Mouse (Mus musculus) retina, embryonic 14.5 days (tissue): ENCODE results near the gene Mpzl1.
"Not testable (repeated sequence)": the region's sequence is repeated elsewhere in the genome, so short reads cannot be mapped to it uniquely, and the experiment has no call there.

ENCODE experiments used
- DNase-seq: peaks from one replicate; pipeline ENCODE4 v3.0.0-alpha.2; 2015; ENCODE audit warnings: low spot score

Mpzl1 gene

GRCm38 (mm10) chr1:165634151-165634884, at the start of gene Mpzl1:
TSS of gene Mpzl1 (minus strand) at chr1:165634538.
- peak; percentile 98 for DNase-seq

- no peak for DNase-seq
Observed at GRCm38 (mm10) chr1:165682056-165682853, 47.9 kb upstream of the Mpzl1 start.

- DNase-seq, result no peak
Observed at GRCm38 (mm10) chr1:165681045-165681794, 46.9 kb upstream of the Mpzl1 start.

- DNase-seq, result not testable (repeated sequence)
Observed at GRCm38 (mm10) chr1:165680086-165680485, 45.7 kb upstream of the Mpzl1 start.

- DNase-seq, result no peak
Observed at GRCm38 (mm10) chr1:165679618-165679997, 45.3 kb upstream of the Mpzl1 start.

- no peak for DNase-seq
Observed at GRCm38 (mm10) chr1:165678861-165679617, 44.7 kb upstream of the Mpzl1 start.

GRCm38 (mm10) chr1:165677558-165677957, 43.2 kb upstream of the Mpzl1 start:
- no peak for DNase-seq

- no peak for DNase-seq
Observed at GRCm38 (mm10) chr1:165676993-165677392, 42.7 kb upstream of the Mpzl1 start.

GRCm38 (mm10) chr1:165675167-165675566, 40.8 kb upstream of the Mpzl1 start:
- DNase-seq, result no peak

GRCm38 (mm10) chr1:165672355-165672754, 38.0 kb upstream of the Mpzl1 start:
- no peak for DNase-seq

- DNase-seq, result no peak
Observed at GRCm38 (mm10) chr1:165670056-165670455, 35.7 kb upstream of the Mpzl1 start.

GRCm38 (mm10) chr1:165668904-165669303, 34.6 kb upstream of the Mpzl1 start:
- DNase-seq, result no peak

- DNase-seq, result no peak
Observed at GRCm38 (mm10) chr1:165667380-165667779, 33.0 kb upstream of the Mpzl1 start.

- DNase-seq, result no peak
Observed at GRCm38 (mm10) chr1:165666944-165667343, 32.6 kb upstream of the Mpzl1 start.

GRCm38 (mm10) chr1:165665758-165666157, 31.4 kb upstream of the Mpzl1 start:
- no peak for DNase-seq

- no peak for DNase-seq
Observed at GRCm38 (mm10) chr1:165663277-165663676, 28.9 kb upstream of the Mpzl1 start.

- DNase-seq, result peak; percentile 55
Observed at GRCm38 (mm10) chr1:165662426-165663192, 28.3 kb upstream of the Mpzl1 start.

- DNase-seq, result no peak
Observed at GRCm38 (mm10) chr1:165661725-165662124, 27.4 kb upstream of the Mpzl1 start.

GRCm38 (mm10) chr1:165661191-165661590, 26.9 kb upstream of the Mpzl1 start:
- DNase-seq, result no peak

GRCm38 (mm10) chr1:165660774-165661173, 26.4 kb upstream of the Mpzl1 start:
- DNase-seq, result peak; percentile 93

- peak; percentile 85 for DNase-seq
Observed at GRCm38 (mm10) chr1:165658602-165659001, 24.3 kb upstream of the Mpzl1 start.
